Mouse (Mus musculus) forebrain, embryonic 11.5 days (tissue): ENCODE data around the gene Igf1r. TPM values are rescaled to one million over a fixed set of nuclear protein-coding genes. Genes with fewer than 3 reads are reported as not detected.

Experiments used
- ATAC-seq: fragments of 200-750 bp; cut with Nextera tagmentation; replicated peaks from 2 replicates; pipeline ENCODE4 v1.8.0; 2017; ENCODE audit warnings: moderate TSS enrichment; ENCODE audit not compliant: low FRiP score
- DNase-seq: peaks from one replicate; pipeline ENCODE4 v3.0.0-alpha.2; 2017; ENCODE audit warnings: low spot score
- H3K27ac ChIP-seq: fragments of 300-500 bp; sonication (generic); 2 replicates; pipeline ENCODE4 v1.5.1; 2014; ENCODE audit warnings: low read depth, low read length
- H3K27me3 ChIP-seq: fragments of 300-500 bp; sonication (generic); 2 replicates; pipeline ENCODE4 v1.6.1; 2014; ENCODE audit warnings: mild to moderate bottlenecking, low read length, mixed read lengths; ENCODE audit not compliant: control insufficient read depth, insufficient read depth
- H3K36me3 ChIP-seq: fragments of 300-500 bp; sonication (generic); 2 replicates; pipeline ENCODE4 v1.6.1; 2014; ENCODE audit warnings: mild to moderate bottlenecking, low read length, moderate library complexity, mixed read lengths; ENCODE audit not compliant: control insufficient read depth, insufficient read depth
- H3K4me1 ChIP-seq: fragments of 300-500 bp; sonication (generic); replicated peaks from 2 replicates; pipeline ENCODE4 v1.6.1; 2014; ENCODE audit warnings: low read length, mixed read lengths; ENCODE audit not compliant: control insufficient read depth, insufficient read depth
- H3K4me2 ChIP-seq: fragments of 300-500 bp; sonication (generic); 2 replicates; pipeline ENCODE4 v1.6.1; 2014; ENCODE audit warnings: low read depth, mild to moderate bottlenecking, low read length, moderate library complexity, mixed read lengths; ENCODE audit not compliant: severe bottlenecking
- H3K4me3 ChIP-seq: fragments of 300-500 bp; sonication (generic); 2 replicates; pipeline ENCODE4 v1.5.1; 2014; ENCODE audit warnings: low read depth, low read length
- H3K9ac ChIP-seq: fragments of 300-500 bp; sonication (generic); 2 replicates; pipeline ENCODE4 v1.6.1; 2014; ENCODE audit warnings: low read length
- H3K9me3 ChIP-seq: fragments of 300-500 bp; sonication (generic); 2 replicates; pipeline ENCODE4 v1.6.1; 2016; ENCODE audit warnings: low read length, mixed read lengths; ENCODE audit not compliant: control insufficient read depth
- WGBS: fragments of 180-500 bp; shearing (Covaris S2); extraction: QIAGEN DNeasy Blood & Tissue Kit; methylation state at CpG from one replicate; pipeline ENCODE4 v1.1.7; 2014; 5-methylcytosine and 5-hydroxymethylcytosine counted together
- polyA plus RNA-seq: library from polyadenylated mRNA; unstranded; fragments of >200 nt; fragmentation: Nextera tagmentation; extraction: Ambion mirVana; gene quantifications from 2 replicates; pipeline ENCODE4 v1.2.1, GENCODE M21; 2014

Igf1r gene
- polyA plus RNA-seq, 1 experiment from 2014 or later, result 18.3 TPM

DNA sequence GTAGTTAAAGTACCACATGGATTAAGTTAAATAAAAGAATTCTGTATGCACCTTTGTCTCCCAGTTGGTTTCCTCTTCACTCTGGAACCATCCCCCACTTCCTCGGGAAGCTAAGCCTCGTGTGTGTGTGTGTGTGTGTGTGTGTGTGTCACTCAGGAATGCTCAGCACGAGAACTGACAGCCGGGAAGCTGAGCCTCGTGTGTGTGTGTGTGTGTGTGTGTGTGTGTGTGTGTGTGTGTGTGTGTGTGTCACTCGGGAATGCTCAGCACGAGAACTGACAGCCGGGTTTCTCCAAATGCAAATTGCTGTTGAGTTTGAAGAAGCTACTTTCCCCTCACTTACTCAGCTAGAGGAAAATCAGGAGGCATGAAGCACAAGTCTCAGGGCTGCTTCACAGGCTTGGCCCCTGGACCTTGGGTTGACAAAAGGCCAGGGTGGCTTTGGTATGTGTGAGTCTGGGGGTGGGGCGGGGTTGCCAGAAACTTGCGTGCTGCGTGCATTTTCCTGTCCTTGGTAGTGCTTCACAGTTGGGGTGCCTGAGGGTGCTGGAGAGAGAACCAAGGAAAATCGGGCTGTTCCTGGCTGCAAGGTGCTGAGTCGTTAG is 281.1 kb downstream of the Igf1r start:
- no peaks in the 10 kb centered on the region for H3K27me3 ChIP-seq
- no peak overlapping the region for H3K27ac ChIP-seq
- no peaks in the 10 kb centered on the region for H3K9me3 ChIP-seq
- DNase-seq, result peak; percentile 70
- H3K9ac ChIP-seq, result no peak overlapping the region
- H3K4me3 ChIP-seq, result no peak overlapping the region
- WGBS, result 31% methylated on average over 13 of the region's 13 CpGs
- H3K4me2 ChIP-seq, result no peak overlapping the region
- H3K36me3 ChIP-seq, result no peaks in the 10 kb centered on the region; the same call in 1 of the 2 replicates
- ATAC-seq, result 0 out of 2 replicates have a peak, but pooled peaks have one; percentile 53
- peaks cover 3% of the 10 kb centered on the region; the same call in 1 of the 2 replicates for H3K4me1 ChIP-seq

DNA sequence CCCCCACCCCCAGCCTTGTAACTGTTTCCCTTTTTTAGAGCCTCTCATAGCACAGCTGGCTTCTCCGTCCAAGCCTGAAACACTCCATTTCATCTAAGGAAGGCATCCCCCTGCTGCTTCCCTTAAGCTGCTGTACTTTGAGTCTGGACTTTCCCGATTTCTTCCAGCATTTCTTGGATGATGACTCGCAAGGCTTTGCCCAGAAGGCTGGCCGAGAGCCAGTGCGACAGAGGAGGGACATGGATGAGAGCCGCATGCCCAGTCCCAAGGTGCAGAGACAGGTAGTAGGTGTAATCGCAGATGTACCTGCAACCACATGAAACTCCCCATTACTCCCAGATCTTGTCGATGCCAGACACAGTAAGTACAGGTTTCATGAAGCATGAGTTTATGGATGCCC is 284.2 kb downstream of the Igf1r start:
- ATAC-seq (no peak), DNase-seq (no peak)
- H3K36me3 ChIP-seq, result no peaks in the 10 kb centered on the region
- H3K27me3 ChIP-seq, result no peaks in the 10 kb centered on the region
- no peak overlapping the region for H3K4me3 ChIP-seq
- H3K27ac ChIP-seq, result no peak overlapping the region
- WGBS, result 87% methylated on average over 8 of the region's 8 CpGs
- peaks cover 3% of the 10 kb centered on the region; the same call in 1 of the 2 replicates for H3K4me1 ChIP-seq
- no peaks in the 10 kb centered on the region for H3K9me3 ChIP-seq
- no peak overlapping the region for H3K9ac ChIP-seq
- no peak overlapping the region for H3K4me2 ChIP-seq

DNA sequence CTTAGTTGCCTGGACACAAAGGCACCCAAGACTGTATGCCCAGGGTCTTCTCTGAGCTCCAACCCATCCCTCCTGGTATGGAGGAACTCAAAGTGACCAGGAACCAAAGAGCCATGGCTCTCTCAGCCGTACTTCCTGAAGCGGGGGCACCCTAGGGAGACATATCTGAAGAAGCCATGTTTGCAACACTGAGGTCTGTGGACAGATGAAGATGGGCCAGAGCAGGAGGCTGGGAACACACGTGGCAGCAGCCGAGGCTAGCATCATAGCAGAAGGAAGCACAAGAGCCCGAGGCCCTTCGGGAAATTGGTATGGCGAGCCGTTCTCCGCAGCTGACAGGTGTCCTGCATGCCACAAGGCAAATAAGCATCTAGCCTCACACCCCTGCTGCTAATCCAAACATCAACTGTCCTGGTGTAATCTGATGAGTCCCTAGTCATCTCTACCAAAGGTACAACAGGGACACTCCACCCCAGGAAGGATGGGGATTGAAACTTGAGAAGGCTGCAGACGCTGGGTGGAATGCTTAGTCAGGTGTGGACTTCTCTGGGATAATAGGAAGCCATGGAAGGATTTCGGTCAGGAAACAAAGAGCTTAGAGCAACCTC is 286.7 kb downstream of the Igf1r start:
- H3K9me3 ChIP-seq, result no peaks in the 10 kb centered on the region
- no peaks in the 10 kb centered on the region for H3K36me3 ChIP-seq
- no peak overlapping the region for H3K9ac ChIP-seq
- no peak overlapping the region for H3K4me3 ChIP-seq
- no peak for DNase-seq
- no peak overlapping the region for H3K4me2 ChIP-seq
- H3K27ac ChIP-seq, result no peak overlapping the region
- H3K27me3 ChIP-seq, result no peaks in the 10 kb centered on the region
- 63% methylated on average over 11 of the region's 11 CpGs for WGBS
- H3K4me1 ChIP-seq, result no peaks in the 10 kb centered on the region
- ATAC-seq, result no peak

DNA sequence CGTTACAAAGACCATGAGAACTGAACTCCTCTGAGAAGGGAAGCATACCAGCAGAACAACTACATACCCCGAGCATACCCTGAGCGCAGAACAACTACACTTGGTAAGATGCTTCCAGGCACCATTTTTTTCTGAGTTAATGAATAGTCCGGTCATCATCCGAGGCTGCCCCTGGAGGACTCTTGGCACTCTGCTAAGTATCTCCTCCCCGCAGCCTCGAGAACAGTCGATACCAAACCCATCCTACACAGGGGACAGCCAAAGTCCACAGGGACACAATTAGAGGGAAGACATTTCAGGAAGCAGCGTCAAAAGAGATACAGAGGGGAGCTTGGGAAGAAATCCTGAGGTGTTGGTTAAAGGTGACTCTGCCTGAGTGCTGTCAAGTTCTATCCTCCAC is 288.6 kb downstream of the Igf1r start:
- H3K27ac ChIP-seq, result no peak overlapping the region
- no peaks in the 10 kb centered on the region for H3K36me3 ChIP-seq
- ATAC-seq (no peak), DNase-seq (no peak)
- no peak overlapping the region for H3K4me3 ChIP-seq
- H3K9ac ChIP-seq, result no peak overlapping the region
- H3K9me3 ChIP-seq, result no peaks in the 10 kb centered on the region
- H3K4me1 ChIP-seq, result no peaks in the 10 kb centered on the region
- no peak overlapping the region for H3K4me2 ChIP-seq
- 86% methylated on average over 9 of the region's 9 CpGs for WGBS
- H3K27me3 ChIP-seq, result no peaks in the 10 kb centered on the region

DNA sequence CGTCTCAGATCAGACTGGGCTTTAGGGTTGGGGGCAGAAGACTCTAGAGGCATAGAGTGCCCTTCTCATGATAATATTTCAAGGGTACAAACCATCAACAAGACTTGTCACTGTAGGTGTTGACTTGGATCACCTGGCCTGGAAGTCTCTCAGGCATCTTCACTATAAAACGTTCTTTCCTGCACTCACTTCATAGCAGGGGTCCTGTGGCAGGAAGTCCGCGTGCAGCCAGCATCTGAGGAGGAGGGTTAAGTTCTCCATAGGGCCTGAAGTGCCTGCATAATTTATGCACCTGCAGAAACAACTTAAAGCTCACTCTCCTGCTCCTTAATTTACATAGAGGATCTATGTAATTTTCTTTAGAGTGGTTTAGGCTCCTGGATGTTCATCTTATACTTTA is 293.1 kb downstream of the Igf1r start:
- Histone ChIP-seq H3K4me2 (no peak overlapping the region), H3K9ac (no peak overlapping the region), H3K4me1 (no peaks in the 10 kb centered on the region), H3K9me3 (no peaks in the 10 kb centered on the region), H3K4me3 (no peak overlapping the region), H3K36me3 (no peaks in the 10 kb centered on the region), H3K27ac (no peak overlapping the region), H3K27me3 (no peaks in the 10 kb centered on the region)
- DNase-seq (no peak), ATAC-seq (no peak)
- 52% methylated on average over 4 of the region's 4 CpGs for WGBS

DNA sequence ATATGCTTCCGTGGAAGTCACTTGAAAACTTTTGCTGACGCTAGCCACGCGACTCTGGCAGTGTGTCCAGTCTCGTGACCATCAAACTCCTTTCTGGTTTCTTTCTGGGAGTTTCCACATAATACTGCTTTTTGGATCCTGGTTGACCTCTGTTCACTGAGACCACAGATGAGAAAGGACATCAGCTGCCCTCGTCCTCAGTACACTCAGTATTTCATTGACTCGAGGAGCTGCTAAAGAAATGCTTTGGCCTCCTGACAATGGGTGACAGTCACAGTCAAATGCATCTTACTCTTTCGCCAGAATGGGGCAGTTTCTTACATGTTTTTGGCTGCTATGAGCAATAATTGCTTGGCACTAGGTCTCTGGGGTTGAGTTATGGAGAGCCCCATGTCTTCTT is 293.6 kb downstream of the Igf1r start:
- no peaks in the 10 kb centered on the region for H3K27me3 ChIP-seq
- no peaks in the 10 kb centered on the region for H3K4me1 ChIP-seq
- H3K4me3 ChIP-seq, result no peak overlapping the region
- H3K36me3 ChIP-seq, result no peaks in the 10 kb centered on the region
- WGBS, result 79% methylated on average over 8 of the region's 8 CpGs
- H3K9me3 ChIP-seq, result no peaks in the 10 kb centered on the region
- H3K9ac ChIP-seq, result no peak overlapping the region
- ATAC-seq (no peak), DNase-seq (no peak)
- H3K27ac ChIP-seq, result no peak overlapping the region
- H3K4me2 ChIP-seq, result no peak overlapping the region

DNA sequence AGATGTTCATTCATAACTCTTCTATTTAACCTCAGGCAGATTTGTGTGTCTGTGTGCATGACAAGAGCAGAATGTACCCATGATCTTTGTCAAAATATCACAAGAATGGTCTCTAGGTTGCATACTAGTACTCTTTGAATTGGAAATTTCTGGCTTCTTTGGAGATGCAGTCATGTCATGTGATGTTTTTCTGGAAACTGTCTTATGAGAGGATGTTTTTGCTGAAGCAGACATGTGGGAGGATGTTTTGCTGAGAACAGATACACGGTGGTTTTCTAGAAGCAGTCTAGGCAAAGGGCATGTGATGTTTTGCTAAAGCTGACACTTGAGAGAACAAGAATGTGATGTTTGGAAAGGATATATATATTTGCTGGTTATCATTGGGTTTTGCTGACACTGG is 297.8 kb downstream of the Igf1r start:
- Histone ChIP-seq H3K27me3 (no peaks in the 10 kb centered on the region), H3K4me2 (no peak overlapping the region), H3K4me1 (no peaks in the 10 kb centered on the region), H3K9ac (no peak overlapping the region), H3K27ac (no peak overlapping the region), H3K36me3 (no peaks in the 10 kb centered on the region), H3K9me3 (no peaks in the 10 kb centered on the region), H3K4me3 (no peak overlapping the region)
- DNase-seq, result no peak
- no peak for ATAC-seq
- WGBS, result 86% methylated on average over 1 of the region's 1 CpGs

DNA sequence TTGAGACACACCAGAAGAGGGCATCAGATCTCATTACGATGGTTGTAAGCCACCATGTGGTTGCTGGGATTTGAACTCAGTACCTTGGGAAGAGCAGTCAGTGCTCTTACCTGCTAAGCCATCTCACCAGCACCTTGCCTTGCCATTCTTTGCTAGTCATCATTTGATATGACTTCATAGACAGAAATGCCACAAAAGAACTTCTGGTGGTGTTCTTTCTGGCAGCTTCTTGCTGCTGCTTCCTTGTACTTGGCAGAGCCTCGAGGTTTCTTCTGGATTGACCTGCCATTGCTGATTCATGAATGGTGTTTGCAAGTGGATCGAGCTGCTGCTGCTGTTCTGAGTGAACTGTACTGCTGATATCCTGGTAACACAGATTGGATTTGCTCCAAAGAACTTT is 298.3 kb downstream of the Igf1r start:
- WGBS, result 86% methylated on average over 3 of the region's 3 CpGs
- DNase-seq, result no peak
- Histone ChIP-seq H3K27ac (no peak overlapping the region), H3K4me2 (no peak overlapping the region), H3K9me3 (no peaks in the 10 kb centered on the region), H3K36me3 (no peaks in the 10 kb centered on the region), H3K27me3 (no peaks in the 10 kb centered on the region), H3K9ac (no peak overlapping the region), H3K4me1 (no peaks in the 10 kb centered on the region), H3K4me3 (no peak overlapping the region)
- ATAC-seq, result no peak

DNA sequence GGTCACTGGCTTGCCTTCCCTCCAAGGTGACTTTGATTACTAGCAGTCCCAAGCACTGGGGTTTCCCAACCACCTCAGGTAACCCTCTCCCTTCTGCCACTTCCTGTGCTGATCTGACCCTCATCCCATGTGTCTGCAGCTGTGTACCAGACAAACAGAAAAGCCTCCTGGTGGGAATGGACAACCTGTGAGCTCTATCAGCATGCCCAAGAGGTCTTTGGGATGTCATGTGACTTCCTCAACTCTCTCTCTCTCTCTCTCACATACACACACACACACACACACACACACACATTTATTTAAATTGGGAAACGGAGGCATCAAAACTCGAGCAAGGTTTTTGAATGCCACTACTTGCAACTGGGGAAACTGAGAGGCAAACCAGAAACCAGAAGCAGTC is 305.1 kb downstream of the Igf1r start:
- DNase-seq, result no peak
- WGBS, result 84% methylated on average over 2 of the region's 2 CpGs
- ATAC-seq, result no peak

More for the DNA sequence above, 305.1 kb downstream of the Igf1r start:
- Histone ChIP-seq H3K27me3 (no peaks in the 10 kb centered on the region), H3K4me3 (no peak overlapping the region), H3K27ac (no peak overlapping the region), H3K4me1 (no peaks in the 10 kb centered on the region), H3K9me3 (no peaks in the 10 kb centered on the region; the same call in 1 of the 2 replicates), H3K36me3 (no peaks in the 10 kb centered on the region), H3K4me2 (no peak overlapping the region), H3K9ac (no peak overlapping the region)
